Mouse (Mus musculus) adrenal gland, postnatal 36 days (tissue): ENCODE measurements around the gene Rin3. TPM values are rescaled to one million over a fixed set of nuclear protein-coding genes. Genes with fewer than 3 reads are reported as not detected.

Source experiments
- DNase-seq, 2 experiments: peaks; one replicate each; pipeline ENCODE4 v3.0.0; 2021; ENCODE audit warnings: mixed read lengths in 1 of 2
- total RNA-seq, 2 experiments: library from RNA; stranded (reverse); gene quantifications; 2 replicates each; pipeline ENCODE4 v1.2.3; 2021

Rin3 gene
- total RNA-seq, 2 experiments from 2014 or later = 8.6 to 15.8 TPM

DNA sequence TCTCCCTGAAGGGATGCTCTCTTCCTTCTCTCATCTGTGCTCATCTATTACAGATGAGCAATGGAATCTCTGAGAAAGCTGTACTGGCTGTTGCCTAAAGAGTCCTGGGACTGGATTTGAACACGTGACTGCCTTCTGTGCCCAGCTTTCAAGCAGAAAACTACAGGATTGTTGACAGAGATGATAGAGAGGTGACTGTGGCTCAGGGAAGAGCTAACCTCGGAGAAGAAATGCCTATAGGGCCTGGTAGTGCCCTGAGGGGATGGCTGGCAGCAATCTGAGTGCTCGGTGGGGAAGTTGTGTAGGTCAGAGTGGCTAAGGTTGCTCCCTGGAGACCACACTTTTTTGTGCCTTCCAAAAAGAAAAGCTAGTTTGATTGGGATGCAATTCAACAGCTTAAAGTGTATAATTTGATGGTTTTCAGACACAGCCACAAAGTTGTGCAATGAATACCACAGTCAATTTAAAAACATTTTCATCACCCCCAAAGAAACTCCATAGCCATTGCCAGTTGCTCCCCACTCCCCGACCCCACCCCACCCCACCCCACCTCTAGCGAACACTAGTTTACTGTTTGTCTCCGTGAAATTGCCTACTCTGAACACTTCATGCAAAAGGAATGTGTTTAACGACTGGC lies 1.9 kb upstream of the Rin3 start:
- DNase-seq = no peak

DNA sequence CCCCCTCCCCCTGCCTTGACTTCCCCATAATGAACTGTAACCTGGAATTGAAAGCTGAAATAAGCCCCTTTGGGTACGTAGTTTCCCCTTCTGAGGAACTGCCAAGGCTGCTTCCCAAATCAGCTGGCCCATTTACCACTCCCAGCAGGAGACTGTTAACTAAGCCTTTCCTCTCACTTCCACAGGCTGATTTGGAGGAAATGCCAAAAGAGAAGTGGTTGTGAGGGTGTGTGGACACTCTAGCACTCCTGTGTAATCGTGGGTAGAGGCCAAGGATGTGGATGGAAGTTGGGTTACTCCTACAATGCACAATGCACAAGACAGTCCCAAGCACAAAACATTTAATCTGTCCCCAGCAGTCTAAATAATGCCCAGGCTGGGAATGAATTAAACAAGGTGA lies 722 bp upstream of the Rin3 start:
- no peak for DNase-seq

GRCm38 (mm10) chr12:102283483-102284266 lies 827 bp downstream of the Rin3 start:
- DNase-seq = peak; percentile 80 to 82

- no peak for DNase-seq
Measured at GRCm38 (mm10) chr12:102284267-102284610, 1.4 kb downstream of the Rin3 start.

GRCm38 (mm10) chr12:102284618-102285159 lies 1.8 kb downstream of the Rin3 start:
- no peak for DNase-seq

GRCm38 (mm10) chr12:102285318-102285717 lies 2.5 kb downstream of the Rin3 start:
- DNase-seq = no peak

DNA sequence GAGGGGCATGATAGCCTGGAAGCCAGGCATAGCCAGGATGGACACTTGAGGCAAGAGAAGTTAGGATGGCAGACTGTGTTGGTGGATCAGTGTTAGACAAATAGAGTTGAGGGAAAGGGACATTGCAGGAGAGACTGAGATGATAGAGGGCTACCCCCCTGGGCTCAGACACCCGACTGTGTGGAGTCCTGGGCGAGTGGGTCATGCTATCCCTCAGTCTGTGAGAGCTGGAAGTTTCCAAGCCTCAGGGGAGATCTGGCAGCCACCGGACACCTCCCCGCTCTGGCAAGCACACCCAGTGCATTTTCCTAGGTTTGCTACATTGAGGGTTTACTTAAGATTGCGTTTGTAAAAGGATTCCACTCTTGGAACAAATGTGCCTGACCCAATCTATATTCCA lies 2.9 kb downstream of the Rin3 start:
- no peak for DNase-seq

DNA sequence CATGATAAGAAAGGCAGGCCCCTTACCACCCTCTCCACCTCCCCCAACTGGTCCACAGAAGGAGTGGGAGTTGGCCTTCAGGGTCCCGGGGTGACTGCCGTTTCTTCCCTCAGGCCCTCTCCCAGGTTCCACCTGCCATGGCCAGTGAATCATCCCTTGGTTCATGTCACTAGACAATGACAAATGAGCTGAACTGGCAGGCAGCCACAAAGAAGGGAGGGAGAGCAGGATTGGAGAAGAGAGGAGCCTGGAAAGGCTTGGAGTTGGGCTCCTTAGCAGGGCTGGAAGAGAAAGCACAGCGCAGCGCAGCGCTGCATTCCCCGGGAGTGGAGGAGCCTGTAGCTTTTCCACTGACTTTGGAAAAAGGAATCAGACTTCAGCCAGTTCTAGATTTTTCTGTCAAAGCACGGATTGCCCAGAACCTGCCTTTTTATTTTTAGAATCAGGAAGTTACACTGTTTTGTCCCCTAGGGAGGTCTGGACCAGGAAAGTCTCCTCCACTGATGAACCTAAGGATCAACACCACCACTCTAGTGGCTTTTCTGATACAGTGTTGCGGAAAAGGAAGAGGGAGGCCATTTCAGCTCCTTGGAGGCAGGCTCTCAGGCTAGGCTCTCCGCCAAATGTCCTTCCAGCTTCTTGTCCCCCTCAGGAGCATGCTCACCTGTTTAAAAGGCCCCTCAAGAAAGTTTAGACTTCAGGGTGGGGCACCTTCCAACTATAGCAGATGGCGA lies 4.0 kb downstream of the Rin3 start:
- DNase-seq = peak; percentile 92 to 93

DNA sequence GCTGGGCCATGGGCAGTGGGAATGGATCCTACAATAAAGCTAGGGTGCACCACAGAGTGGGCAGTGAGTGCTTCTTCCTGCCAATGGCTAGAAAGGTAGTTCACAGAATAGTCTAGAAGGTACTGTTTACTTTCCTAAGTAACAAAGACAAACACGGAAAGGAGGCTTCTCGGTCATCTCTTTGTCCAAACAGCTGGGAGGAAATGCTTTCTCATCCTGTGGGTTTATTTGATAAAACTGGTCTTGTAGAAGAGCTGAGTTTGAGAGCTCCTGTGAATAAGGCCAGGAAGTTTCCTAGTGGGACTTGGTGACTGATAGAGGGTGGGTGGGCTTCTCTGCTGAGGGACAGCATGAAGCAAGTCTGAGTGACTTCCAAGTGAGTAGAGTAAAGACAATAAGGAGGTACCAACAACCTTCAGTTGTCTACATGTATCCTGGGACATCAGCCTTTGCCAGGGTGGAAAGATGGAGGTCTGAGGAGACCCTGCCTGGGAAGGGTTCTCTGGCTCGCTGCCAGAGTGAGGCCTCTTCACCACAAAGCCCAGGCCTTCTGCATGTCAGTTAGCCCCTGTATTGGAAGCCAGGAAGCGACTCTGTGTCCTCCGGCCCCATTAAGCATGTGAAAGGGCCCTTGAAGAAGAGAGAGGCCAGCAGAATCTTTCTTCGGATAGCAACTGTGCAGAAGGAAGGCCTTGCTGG lies 5.2 kb downstream of the Rin3 start:
- no peak for DNase-seq

GRCm38 (mm10) chr12:102288846-102289245 lies 6.0 kb downstream of the Rin3 start:
- DNase-seq = no peak

- DNase-seq = no peak
Measured at GRCm38 (mm10) chr12:102289568-102289967, 6.7 kb downstream of the Rin3 start.

GRCm38 (mm10) chr12:102290662-102291061 lies 7.8 kb downstream of the Rin3 start:
- DNase-seq = no peak

GRCm38 (mm10) chr12:102291686-102292085 lies 8.8 kb downstream of the Rin3 start:
- no peak for DNase-seq

DNA sequence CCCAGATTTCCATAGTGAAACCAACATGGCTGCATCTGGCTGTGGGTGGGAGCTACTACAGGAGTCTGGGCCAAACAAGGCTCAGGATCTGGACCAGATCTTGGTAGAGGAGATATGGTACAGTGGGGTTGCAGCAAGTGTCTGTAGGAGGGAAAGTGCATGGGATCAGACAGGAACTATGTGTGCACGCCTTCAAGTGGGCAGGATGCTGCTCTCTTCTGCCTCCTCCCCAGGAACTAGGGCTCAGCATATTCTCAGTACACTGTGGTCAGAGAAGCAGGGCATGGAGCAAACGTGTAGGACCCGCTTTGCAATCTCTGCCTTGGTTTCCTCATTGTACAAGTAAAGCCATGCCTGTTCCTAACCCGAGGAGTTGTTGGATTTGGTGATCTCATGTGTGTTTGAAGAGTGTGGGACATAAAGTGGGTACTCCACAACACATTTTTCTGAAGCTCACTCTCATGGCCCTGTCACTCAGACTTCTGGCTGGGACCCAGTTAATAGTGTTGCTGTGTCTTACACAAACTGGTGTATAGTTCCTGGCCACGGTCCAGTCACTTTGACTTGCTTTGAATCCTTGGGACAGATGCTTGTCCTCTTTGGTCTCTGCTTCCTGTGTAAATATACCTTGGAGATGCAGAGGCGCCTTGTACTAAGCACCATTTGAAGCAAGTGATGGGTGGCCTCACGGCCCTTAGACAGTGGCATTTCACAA lies 9.8 kb downstream of the Rin3 start:
- no peak for DNase-seq

- DNase-seq = no peak
Measured at GRCm38 (mm10) chr12:102294634-102295033, 11.8 kb downstream of the Rin3 start.

DNA sequence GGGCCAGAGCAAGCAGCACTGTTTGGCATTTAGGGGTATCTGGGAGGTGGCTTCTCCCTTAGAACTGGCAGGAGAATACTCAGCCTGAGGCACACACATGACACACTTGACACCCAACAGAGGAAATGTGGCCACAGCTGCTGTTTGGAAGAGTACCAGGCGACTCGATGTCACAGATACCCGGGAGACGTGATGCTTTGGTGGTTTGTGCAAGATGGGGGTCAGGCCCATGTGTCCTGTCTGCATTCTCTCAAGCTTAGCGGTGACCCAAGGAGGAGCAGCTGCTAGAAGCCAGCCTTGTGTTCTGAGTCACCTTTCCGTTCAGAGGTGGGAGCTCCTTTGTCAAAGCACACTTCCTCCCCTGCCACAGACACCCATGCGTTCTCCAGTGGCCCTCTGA lies 12.4 kb downstream of the Rin3 start:
- no peak for DNase-seq

- no peak for DNase-seq
Measured at GRCm38 (mm10) chr12:102295662-102296061, 12.8 kb downstream of the Rin3 start.

DNA sequence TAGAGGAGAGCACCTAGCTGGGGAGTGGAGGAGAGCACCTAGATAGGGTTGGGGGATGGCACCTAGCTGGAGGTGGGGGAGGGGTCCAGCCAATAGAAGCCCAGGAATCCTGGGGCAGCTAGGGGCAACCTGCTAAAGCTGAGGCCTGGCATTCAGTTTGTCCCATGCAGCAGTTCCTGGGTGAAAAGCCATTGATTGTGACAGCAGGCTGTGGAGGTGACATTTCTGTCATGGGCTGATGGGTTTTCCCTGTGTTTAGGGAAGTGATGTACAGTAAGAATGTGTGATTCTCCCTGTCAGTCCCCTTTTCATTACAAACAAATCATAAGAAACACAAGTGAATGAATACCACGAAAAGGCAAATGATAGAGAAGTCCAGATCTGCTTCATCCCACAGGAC lies 13.5 kb downstream of the Rin3 start:
- DNase-seq = no peak

GRCm38 (mm10) chr12:102296967-102297366 lies 14.1 kb downstream of the Rin3 start:
- no peak for DNase-seq

DNA sequence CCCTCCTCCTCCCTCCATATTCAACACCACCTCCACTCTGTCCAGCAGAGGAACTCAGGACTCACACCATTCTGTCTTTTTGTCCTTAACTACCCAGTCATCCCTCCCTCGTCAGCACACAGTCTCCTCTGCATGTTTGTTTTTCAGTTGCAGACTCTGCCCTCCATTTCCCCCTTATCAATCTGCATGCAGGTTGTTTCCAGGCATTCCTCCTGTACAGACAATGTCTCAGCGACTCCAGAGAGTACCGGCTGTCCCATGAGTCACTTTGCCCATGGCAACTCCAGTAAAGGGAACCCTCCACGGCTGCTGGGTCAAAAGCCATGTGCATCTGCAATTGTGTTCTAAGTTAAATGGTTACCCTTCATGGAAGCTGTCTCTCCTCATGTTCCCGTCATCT lies 16.4 kb downstream of the Rin3 start:
- DNase-seq = no peak

- no peak for DNase-seq
Measured at GRCm38 (mm10) chr12:102301585-102301984, 18.7 kb downstream of the Rin3 start.

- peak; percentile 25 to 40 for DNase-seq
Measured at GRCm38 (mm10) chr12:102302322-102302721, 19.5 kb downstream of the Rin3 start.
